Mouse (Mus musculus) frontal cortex, postnatal 25 days (tissue): ENCODE results near the gene Gm10203.
A peak's percentile ranks its signal among the peaks of the same experiment; 100 is the strongest.
"Not testable (repeated sequence)": the region's sequence is repeated elsewhere in the genome, so short reads cannot be mapped to it uniquely, and the experiment has no call there.

Experiments used
- DNase-seq, 2 experiments: peaks; one replicate each; pipeline ENCODE4 v3.0.0; 2022; ENCODE audit warnings: low spot score in 2 of 2

Gene Gm10203

GRCm38 (mm10) chr6:149134391-149135150, 4.6 kb downstream of the Gm10203 start:
- DNase-seq, result no peak

DNA sequence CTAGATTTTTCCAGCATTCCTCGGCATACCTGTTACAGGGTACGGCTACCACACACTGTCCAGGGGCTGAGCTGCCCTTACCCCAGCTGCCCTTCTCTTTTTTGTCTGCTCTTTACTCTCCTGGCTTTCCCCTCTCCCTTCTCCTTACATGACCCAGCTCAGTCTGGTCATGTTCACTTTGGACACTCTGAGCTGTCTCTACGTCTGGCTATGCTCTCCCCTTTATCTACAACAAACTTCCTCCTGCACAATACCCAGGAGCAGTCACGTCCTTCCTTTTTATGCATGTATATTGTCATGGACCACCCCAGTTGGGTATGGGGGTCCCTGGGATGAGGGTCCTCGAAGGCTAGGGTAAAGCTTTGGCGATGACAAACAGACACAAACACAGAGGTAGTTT, 5.7 kb downstream of the Gm10203 start:
- DNase-seq, result no peak

- no peak for DNase-seq
These were observed 8.0 kb downstream of the Gm10203 start for GRCm38 (mm10) chr6:149137936-149138335.

DNA sequence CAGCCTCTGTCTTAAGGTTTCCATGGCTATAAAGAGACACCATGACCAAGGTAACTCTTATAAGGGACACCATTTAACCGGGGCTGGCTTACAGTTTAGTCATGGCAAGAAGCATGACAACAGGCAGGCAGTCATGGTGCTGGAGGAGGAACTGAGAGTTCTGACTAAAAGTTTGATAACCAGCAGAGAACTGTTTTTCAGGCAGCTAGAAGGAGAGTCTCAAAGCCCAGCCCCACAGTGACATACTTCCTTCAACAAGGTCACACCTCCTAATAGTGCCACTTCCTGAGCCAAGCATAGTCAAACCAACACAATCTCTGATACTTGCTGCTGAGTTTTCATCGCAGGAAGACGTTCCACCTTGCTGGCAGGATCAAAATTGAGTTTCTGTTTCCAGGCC, 9.0 kb downstream of the Gm10203 start:
- DNase-seq, result no peak

- DNase-seq, result no peak
These were observed 9.5 kb downstream of the Gm10203 start, which contains the start of gene Etfbkmt for GRCm38 (mm10) chr6:149139471-149139870. Gene Etfbkmt, plus strand, starts transcription at chr6:149139849.

GRCm38 (mm10) chr6:149141393-149142173, 11.6 kb downstream of the Gm10203 start:
- peak; percentile 45 to 53 for DNase-seq

GRCm38 (mm10) chr6:149145143-149145542, 15.2 kb downstream of the Gm10203 start:
- no peak for DNase-seq

DNA sequence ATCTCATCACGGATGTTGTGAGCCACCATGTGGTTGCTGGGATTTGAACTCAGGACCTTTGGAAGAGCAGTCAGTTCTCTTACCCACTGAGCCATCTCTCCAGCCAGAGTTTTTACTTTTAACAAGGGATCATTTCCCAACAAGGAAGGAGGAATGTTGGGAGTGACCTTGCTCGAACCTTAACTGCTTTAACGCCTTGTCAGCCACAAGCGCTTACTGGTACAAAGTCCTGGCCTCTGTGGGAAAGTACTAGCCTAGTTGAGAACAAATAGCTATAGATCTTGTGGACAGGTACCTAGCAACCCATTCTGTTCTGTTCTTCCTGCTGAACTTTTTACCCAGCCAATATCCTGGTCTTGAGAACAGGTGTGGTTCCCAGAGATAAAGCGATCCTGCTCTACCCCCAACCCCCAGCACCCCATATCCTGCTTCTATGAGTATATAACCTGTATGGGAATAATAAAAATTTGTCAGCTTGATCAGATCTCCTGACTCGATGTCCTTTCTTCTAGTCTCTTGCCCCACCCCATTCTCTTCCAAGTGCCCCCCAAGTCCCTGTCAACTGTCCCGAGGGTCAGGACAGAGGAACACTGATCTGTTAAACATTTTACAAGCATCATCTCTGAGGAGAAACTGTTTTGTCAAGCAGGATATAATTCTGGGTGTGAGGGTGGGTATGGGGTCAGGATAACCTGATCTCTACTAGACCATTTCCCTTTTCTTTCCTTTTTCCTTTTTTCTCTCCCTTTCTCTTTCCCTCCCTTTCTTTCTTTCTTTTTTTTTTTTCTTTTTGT, 18.7 kb downstream of the Gm10203 start:
- DNase-seq, result no peak

GRCm38 (mm10) chr6:149152119-149152518, 22.1 kb downstream of the Gm10203 start:
- DNase-seq, result no peak

DNA sequence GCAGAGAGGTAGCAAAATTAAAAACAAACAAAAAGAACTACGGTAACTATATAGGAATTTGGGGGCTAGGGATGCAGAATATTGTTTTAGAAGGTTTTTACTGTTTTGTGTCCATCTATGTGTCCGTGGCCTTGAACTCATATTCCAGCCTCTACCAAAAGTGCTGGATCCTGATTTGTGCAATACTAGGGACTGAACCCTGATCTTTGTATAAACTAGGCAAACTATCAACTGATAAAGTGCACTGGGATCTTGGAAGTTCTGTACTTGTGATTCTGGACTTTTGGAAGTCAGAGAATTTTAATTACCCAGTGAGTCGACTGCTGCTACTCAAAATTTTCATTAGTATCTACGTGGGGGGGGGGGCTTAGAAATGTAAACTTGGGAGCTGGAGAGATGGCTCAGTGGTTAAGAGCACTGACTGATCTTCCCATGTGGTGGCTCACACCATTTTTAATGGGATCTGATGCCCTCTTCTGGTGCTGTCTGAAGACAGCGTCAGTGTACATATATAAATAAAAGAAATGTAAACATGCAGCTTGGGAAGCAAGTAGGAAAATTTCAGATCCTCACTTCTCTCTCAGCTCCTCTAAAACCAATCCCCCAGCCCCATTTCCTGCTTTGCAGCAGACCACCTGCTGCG, 23.6 kb downstream of the Gm10203 start:
- DNase-seq, result no peak

DNA sequence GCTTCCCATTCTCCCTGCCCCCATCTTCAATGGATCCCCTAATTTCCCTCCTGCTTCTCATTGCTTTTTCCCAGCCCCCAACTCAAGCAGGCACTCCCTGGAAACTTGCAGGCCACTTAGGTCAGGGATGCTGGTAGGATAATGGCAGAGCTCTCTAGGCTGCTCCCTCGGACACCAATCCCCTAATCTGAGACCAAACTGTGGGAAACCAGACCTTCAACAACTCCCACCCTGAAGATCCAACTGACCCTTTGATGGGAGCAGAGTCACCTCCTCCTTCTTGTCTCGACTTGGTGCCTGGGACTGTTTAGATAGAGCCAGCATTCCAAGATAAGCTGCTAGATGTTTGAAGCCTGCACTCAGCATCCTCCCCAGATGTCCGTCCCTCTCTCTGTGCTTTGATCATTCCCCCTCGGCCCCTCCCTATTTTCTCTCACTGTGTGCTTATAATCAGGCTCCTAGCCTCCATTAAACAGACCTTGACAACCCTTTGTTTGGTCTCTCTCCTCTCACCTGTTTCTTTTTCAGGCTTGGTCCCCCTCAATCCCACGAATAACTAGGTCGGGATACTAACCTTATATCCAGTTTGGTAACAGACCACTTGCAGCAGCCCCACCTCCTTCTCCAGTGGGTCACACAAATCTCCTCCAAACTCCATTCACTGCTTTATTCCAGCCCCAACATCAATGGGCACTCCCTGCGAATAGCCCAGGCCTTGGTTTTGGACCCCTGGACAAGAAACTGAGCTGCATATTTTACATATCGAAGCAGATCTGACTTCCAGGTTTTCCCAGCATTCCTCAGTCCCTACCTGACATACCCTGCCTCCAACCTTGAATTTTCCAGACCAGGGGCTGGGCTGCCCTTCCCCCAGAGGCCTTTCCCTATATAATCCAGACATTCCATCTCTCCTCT, 24.4 kb downstream of the Gm10203 start:
- DNase-seq, result no peak

- no peak for DNase-seq
These were observed 25.3 kb downstream of the Gm10203 start for GRCm38 (mm10) chr6:149155031-149155841.

DNA sequence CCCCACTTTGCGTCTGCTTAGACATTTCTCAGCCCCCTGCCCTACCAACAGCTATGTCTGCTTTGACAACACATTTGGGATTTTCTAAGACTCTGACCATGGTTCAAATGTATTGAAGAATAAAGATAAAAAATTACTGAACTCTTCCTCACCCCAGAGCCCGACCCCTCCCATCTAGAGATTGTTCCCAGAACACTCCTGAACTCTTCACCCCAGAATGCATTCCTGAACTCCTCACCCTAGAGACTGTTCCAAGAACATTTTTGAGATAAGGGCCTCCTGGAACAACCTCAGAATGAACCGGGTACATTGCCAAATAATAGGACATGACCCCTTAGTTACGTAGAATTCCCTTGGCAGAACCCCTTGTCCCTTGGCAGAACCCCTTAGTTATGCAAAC, 37.1 kb downstream of the Gm10203 start:
- not testable (repeated sequence) for DNase-seq

DNA sequence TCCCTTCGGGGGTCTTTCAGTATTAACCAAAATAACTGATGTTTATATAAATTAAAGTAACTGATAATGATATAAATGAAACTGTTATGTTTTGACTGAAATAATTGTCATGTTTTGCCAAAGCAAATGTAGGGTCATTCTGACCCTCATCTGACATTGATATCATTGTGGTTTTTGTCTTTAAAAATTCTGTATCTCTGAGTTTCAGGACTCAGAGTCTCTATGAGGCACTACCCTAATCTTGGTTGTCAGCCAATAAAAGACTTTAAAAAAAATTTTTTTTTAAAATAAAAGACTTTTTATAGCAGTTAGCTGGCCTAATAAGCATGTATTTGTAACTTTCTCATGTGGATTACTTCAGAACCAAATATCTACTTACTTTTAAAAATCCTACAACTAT, 37.7 kb downstream of the Gm10203 start:
- no peak for DNase-seq

- no peak for DNase-seq
These were observed 38.5 kb downstream of the Gm10203 start for GRCm38 (mm10) chr6:149168436-149168835.

- not testable (repeated sequence) for DNase-seq
These were observed 40.0 kb downstream of the Gm10203 start for GRCm38 (mm10) chr6:149169965-149170364.

GRCm38 (mm10) chr6:149173831-149174625, 44.1 kb downstream of the Gm10203 start:
- no peak for DNase-seq

DNA sequence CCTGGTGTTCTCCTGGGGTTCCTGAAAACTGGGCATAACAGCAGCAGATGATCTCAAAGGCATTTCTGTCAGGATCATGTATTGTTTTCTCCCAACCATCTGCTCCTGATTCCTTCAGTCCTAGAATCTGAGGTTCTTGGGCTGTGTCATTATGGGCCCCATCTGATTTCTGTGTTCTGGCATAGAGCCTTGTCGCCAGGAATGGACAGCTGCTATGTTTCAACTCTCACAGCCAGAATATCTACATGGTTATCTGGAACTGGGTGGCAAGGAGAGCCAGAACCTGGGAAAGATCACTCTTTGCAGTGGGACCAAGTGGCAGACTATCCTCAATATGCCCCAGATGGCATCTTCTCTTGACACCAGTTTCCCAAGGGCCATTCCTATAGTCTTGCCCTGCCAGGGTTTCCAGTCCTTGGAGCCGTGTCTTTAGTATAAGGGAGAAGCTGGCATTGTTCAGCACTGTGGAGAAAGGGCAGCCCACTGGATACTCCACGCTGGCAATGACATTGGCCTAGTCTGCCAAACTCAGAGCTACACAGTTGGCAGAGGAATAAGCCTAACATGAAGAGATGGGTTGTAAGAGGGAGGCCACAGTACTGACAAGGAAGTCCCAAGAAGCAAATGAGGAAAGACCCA, 45.1 kb downstream of the Gm10203 start:
- DNase-seq, result no peak
